Mouse (Mus musculus): ENCODE measurements at regions not wholly inside any gene's neighbourhood (a gene's known extent, or its start where the extent isn't known, plus 50 kb on each side); places are given as distances from the start of the nearest gene placed in this dataset.

DNA sequence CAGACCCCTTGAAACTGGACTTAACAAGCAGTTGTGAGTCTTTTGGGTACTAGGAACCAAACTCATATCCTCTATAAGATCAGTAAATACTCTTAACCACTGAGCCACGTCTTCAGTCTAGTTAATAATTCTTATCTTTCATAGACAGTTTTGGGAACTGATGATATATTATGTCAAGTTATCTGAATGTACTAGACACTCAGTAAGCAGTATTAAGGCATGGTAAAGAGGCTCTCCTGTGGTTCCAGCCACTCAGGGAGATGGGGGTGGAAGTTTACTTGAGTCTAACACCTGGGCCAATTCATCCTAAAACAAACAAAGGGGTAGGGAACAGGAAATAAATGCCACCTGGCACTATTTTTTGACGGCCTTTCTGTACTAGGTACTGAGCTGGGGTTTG is 81.2 kb upstream of the Fut8 start:
- TF ChIP-seq CTCF (IDR thresholded peaks at IDR 0.05; ENCODE audit: extremely low read depth, insufficient read length, insufficient replicate concordance, low read depth, low read length), result no peak
- no peak for TF ChIP-seq POLR2A (IDR thresholded peaks at IDR 0.05; ENCODE audit: low read depth, low read length)
- H3K27me3 ChIP-seq (ENCODE audit: control insufficient read depth, insufficient read depth, low read length), result no peaks in the 10 kb centered on the region
- no peak overlapping the region for H3K27ac ChIP-seq (ENCODE audit: insufficient read depth, low read depth, low read length)
- 22% methylated on average over 2 of the region's 2 CpGs for WGBS
- no peaks in the 10 kb centered on the region for H3K36me3 ChIP-seq (ENCODE audit: control insufficient read depth, insufficient read depth, low read length)
- H3K4me1 ChIP-seq (ENCODE audit: control insufficient read depth, insufficient read depth, insufficient read length, low read length), result peaks cover 2% of the 10 kb centered on the region; the same call in 1 of the 2 replicates
- H3K4me3 ChIP-seq (ENCODE audit: low read depth, low read length), result no peak overlapping the region

DNA sequence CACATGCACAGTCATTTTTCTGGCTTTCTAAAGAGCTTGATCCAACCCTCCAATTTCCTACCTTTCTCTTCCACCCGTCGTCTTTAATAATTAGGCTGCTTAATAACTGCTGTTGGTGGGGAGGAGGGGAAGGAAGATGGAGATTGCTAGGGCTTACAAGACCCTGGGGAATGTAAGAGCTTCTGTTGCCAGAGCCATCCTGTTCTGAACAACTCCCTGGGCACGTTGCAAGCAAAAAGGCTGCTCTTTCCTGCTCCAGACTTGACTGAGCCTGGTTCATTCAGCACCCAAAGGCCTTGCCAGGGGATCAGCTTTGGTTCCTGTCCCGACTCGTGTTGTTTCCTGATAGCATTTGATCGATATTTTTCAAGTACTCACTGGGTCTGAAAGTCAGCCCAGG is 82.3 kb upstream of the Fut8 start:
- Histone ChIP-seq H3K36me3 (ENCODE audit: control insufficient read depth, insufficient read depth, low read length) (no peaks in the 10 kb centered on the region), H3K4me1 (ENCODE audit: control insufficient read depth, insufficient read depth, insufficient read length, low read length) (peaks cover 2% of the 10 kb centered on the region; the same call in 1 of the 2 replicates), H3K27me3 (ENCODE audit: control insufficient read depth, insufficient read depth, low read length) (no peaks in the 10 kb centered on the region), H3K27ac (ENCODE audit: insufficient read depth, low read depth, low read length) (peak overlapping the region; percentile 21; the same call in 1 of the 2 replicates), H3K4me3 (ENCODE audit: low read depth, low read length) (no peak overlapping the region)
- TF ChIP-seq CTCF (IDR thresholded peaks at IDR 0.05; ENCODE audit: extremely low read depth, insufficient read length, insufficient replicate concordance, low read depth, low read length), result no peak
- no peak for TF ChIP-seq POLR2A (IDR thresholded peaks at IDR 0.05; ENCODE audit: low read depth, low read length)
- WGBS, result 60% methylated on average over 6 of the region's 6 CpGs

DNA sequence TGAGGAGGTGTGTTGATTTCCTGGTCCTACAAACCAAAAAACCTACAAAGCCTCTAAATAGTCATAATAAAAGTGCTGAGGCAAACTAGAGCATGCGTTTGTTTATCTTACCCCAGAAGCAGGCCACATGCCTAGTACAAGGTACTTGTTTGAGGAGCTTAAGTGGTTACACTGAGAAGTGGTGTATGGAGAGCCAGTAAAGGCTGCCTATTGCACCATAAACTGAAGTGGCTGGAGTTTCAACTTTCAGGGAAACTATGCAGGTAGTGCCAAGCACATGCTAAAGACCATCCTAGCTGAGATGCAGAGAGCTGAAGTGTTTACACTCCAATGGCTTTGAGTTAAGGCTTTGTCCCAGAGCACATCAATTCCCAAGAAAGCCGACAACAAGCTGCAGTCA is 86.5 kb upstream of the Fut8 start:
- 68% methylated on average over 2 of the region's 2 CpGs for WGBS
- Histone ChIP-seq H3K4me3 (ENCODE audit: low read depth, low read length) (no peak overlapping the region), H3K4me1 (ENCODE audit: control insufficient read depth, insufficient read depth, insufficient read length, low read length) (peaks cover 2% of the 10 kb centered on the region; the same call in 1 of the 2 replicates), H3K36me3 (ENCODE audit: control insufficient read depth, insufficient read depth, low read length) (no peaks in the 10 kb centered on the region), H3K27ac (ENCODE audit: insufficient read depth, low read depth, low read length) (no peak overlapping the region), H3K27me3 (ENCODE audit: control insufficient read depth, insufficient read depth, low read length) (no peaks in the 10 kb centered on the region)
- TF ChIP-seq POLR2A (IDR thresholded peaks at IDR 0.05; ENCODE audit: low read depth, low read length), result no peak
- no peak for TF ChIP-seq CTCF (IDR thresholded peaks at IDR 0.05; ENCODE audit: extremely low read depth, insufficient read length, insufficient replicate concordance, low read depth, low read length)

GRCm38 (mm10) chr12:77149835-77150234 is 88.1 kb upstream of the Fut8 start:
- Histone ChIP-seq H3K36me3 (ENCODE audit: control insufficient read depth, insufficient read depth, low read length) (no peaks in the 10 kb centered on the region), H3K27ac (ENCODE audit: insufficient read depth, low read depth, low read length) (no peak overlapping the region), H3K4me3 (ENCODE audit: low read depth, low read length) (no peak overlapping the region), H3K27me3 (ENCODE audit: control insufficient read depth, insufficient read depth, low read length) (no peaks in the 10 kb centered on the region), H3K4me1 (ENCODE audit: control insufficient read depth, insufficient read depth, insufficient read length, low read length) (no peaks in the 10 kb centered on the region)
- TF ChIP-seq CTCF (IDR thresholded peaks at IDR 0.05; ENCODE audit: extremely low read depth, insufficient read length, insufficient replicate concordance, low read depth, low read length), result no peak
- no peak for TF ChIP-seq POLR2A (IDR thresholded peaks at IDR 0.05; ENCODE audit: low read depth, low read length)

- H3K36me3 ChIP-seq (ENCODE audit: control insufficient read depth, insufficient read depth, low read length), result no peaks in the 10 kb centered on the region
- H3K27me3 ChIP-seq (ENCODE audit: control insufficient read depth, insufficient read depth, low read length), result no peaks in the 10 kb centered on the region
- TF ChIP-seq CTCF (IDR thresholded peaks at IDR 0.05; ENCODE audit: extremely low read depth, insufficient read length, insufficient replicate concordance, low read depth, low read length) (no peak), POLR2A (IDR thresholded peaks at IDR 0.05; ENCODE audit: low read depth, low read length) (no peak)
- no peaks in the 10 kb centered on the region; the same call in 1 of the 2 replicates for H3K4me1 ChIP-seq (ENCODE audit: control insufficient read depth, insufficient read depth, insufficient read length, low read length)
- WGBS, result 92% methylated on average over 2 of the region's 2 CpGs
- H3K27ac ChIP-seq (ENCODE audit: insufficient read depth, low read depth, low read length), result no peak overlapping the region
- H3K4me3 ChIP-seq (ENCODE audit: low read depth, low read length), result no peak overlapping the region
Measured at GRCm38 (mm10) chr12:77148146-77148545, 89.8 kb upstream of the Fut8 start.

DNA sequence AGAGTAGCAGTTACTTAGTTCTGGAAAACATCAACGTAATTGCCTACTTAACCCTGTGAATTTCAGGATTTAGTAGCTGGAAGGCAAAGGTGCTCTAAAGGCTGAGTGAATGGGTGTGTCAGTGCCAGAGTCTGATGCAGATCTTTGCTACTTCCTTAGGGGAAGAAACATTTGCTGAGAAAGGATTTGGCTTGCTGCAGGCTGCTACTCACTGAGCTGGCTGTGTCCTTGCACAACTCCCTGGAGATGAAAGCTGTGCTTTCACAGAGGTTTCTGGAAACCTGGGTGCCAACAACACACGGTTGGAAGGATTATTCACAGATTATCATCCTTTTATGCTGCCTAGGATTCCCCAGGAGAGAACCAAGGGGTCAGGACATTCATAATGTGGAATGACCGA is 94.0 kb upstream of the Fut8 start:
- no peak overlapping the region; the same call in 1 of the 2 replicates for H3K27ac ChIP-seq (ENCODE audit: insufficient read depth, low read depth, low read length)
- WGBS, result 58% methylated on average over 3 of the region's 3 CpGs
- no peaks in the 10 kb centered on the region for H3K36me3 ChIP-seq (ENCODE audit: control insufficient read depth, insufficient read depth, low read length)
- peaks cover 2% of the 10 kb centered on the region for H3K4me1 ChIP-seq (ENCODE audit: control insufficient read depth, insufficient read depth, insufficient read length, low read length)
- TF ChIP-seq CTCF (IDR thresholded peaks at IDR 0.05; ENCODE audit: extremely low read depth, insufficient read length, insufficient replicate concordance, low read depth, low read length) (no peak), POLR2A (IDR thresholded peaks at IDR 0.05; ENCODE audit: low read depth, low read length) (no peak)
- no peaks in the 10 kb centered on the region for H3K27me3 ChIP-seq (ENCODE audit: control insufficient read depth, insufficient read depth, low read length)
- no peak overlapping the region for H3K4me3 ChIP-seq (ENCODE audit: low read depth, low read length)

GRCm38 (mm10) chr12:77143521-77143920 is 94.4 kb upstream of the Fut8 start:
- Histone ChIP-seq H3K4me3 (ENCODE audit: low read depth, low read length) (no peak overlapping the region), H3K36me3 (ENCODE audit: control insufficient read depth, insufficient read depth, low read length) (no peaks in the 10 kb centered on the region), H3K4me1 (ENCODE audit: control insufficient read depth, insufficient read depth, insufficient read length, low read length) (peaks cover 2% of the 10 kb centered on the region), H3K27ac (ENCODE audit: insufficient read depth, low read depth, low read length) (no peak overlapping the region), H3K27me3 (ENCODE audit: control insufficient read depth, insufficient read depth, low read length) (no peaks in the 10 kb centered on the region)
- WGBS, result 69% methylated on average over 6 of the region's 6 CpGs
- no peak for TF ChIP-seq CTCF (IDR thresholded peaks at IDR 0.05; ENCODE audit: extremely low read depth, insufficient read length, insufficient replicate concordance, low read depth, low read length)
- no peak for TF ChIP-seq POLR2A (IDR thresholded peaks at IDR 0.05; ENCODE audit: low read depth, low read length)

GRCm38 (mm10) chr12:77143105-77143504 is 94.8 kb upstream of the Fut8 start:
- H3K36me3 ChIP-seq (ENCODE audit: control insufficient read depth, insufficient read depth, low read length), result no peaks in the 10 kb centered on the region
- peaks cover 2% of the 10 kb centered on the region for H3K4me1 ChIP-seq (ENCODE audit: control insufficient read depth, insufficient read depth, insufficient read length, low read length)
- H3K27me3 ChIP-seq (ENCODE audit: control insufficient read depth, insufficient read depth, low read length), result no peaks in the 10 kb centered on the region
- no peak overlapping the region for H3K4me3 ChIP-seq (ENCODE audit: low read depth, low read length)
- TF ChIP-seq POLR2A (IDR thresholded peaks at IDR 0.05; ENCODE audit: low read depth, low read length), result no peak
- TF ChIP-seq CTCF (IDR thresholded peaks at IDR 0.05; ENCODE audit: extremely low read depth, insufficient read length, insufficient replicate concordance, low read depth, low read length), result no peak
- WGBS, result 94% methylated on average over 12 of the region's 12 CpGs
- H3K27ac ChIP-seq (ENCODE audit: insufficient read depth, low read depth, low read length), result no peak overlapping the region

All from small intestine, adult 2 months (tissue).